Mouse (Mus musculus) ES-Bruce4 (cell line): ENCODE measurements at regions not wholly inside any gene's neighbourhood (a gene's known extent, or its start where the extent isn't known, plus 50 kb on each side); places are given as distances from the start of the nearest gene placed in this dataset.

ENCODE experiments used
- H3K27ac ChIP-seq: 2 replicates; pipeline ENCODE4 v1.5.1; 2012; ENCODE audit warnings: low read length, inconsistent platforms; ENCODE audit not compliant: insufficient read depth
- H3K27me3 ChIP-seq: 2 replicates; pipeline ENCODE4 v1.6.1; 2012; ENCODE audit warnings: mild to moderate bottlenecking, low read length, inconsistent platforms; ENCODE audit not compliant: control insufficient read depth, poor library complexity, insufficient read depth, severe bottlenecking
- H3K36me3 ChIP-seq: 2 replicates; pipeline ENCODE4 v1.6.1; 2012; ENCODE audit warnings: inconsistent platforms, mild to moderate bottlenecking, low read length, moderate library complexity; ENCODE audit not compliant: control insufficient read depth, poor library complexity, insufficient read depth, severe bottlenecking
- H3K4me1 ChIP-seq: one replicate; pipeline ENCODE4 v1.8.1; 2011; ENCODE audit warnings: low read length; ENCODE audit not compliant: control insufficient read depth, insufficient read depth
- H3K4me3 ChIP-seq: 2 replicates; pipeline ENCODE4 v1.5.1; 2011; ENCODE audit warnings: low read depth, mild to moderate bottlenecking, low read length
- H3K9ac ChIP-seq: 2 replicates; pipeline ENCODE4 v1.6.1; 2012; ENCODE audit warnings: low read depth, mild to moderate bottlenecking, inconsistent platforms; ENCODE audit not compliant: poor library complexity, severe bottlenecking
- H3K9me3 ChIP-seq: replicated peaks from 2 replicates; pipeline ENCODE4 v1.6.1; 2012; ENCODE audit warnings: mild to moderate bottlenecking, low read length, inconsistent platforms; ENCODE audit not compliant: control insufficient read depth, poor library complexity, insufficient read depth, severe bottlenecking
- CTCF ChIP-seq: IDR thresholded peaks from one replicate; pipeline ENCODE4 v1.8.1; 2011; ENCODE audit warnings: low read depth, low read length
- EP300 ChIP-seq: IDR thresholded peaks from 2 replicates; pipeline ENCODE4 v1.6.1; 2011; ENCODE audit warnings: low read depth, low read length; ENCODE audit not compliant: insufficient read depth
- POLR2A ChIP-seq: IDR thresholded peaks from one replicate; pipeline ENCODE4 v1.8.1; 2011; ENCODE audit warnings: low read length; ENCODE audit not compliant: insufficient read depth

GRCm38 (mm10) chr15:42850003-42850402 is 2715.8 kb downstream of the 9330182O14Rik start:
- Histone ChIP-seq H3K9me3 (no peaks in the 10 kb centered on the region), H3K36me3 (no peaks in the 10 kb centered on the region), H3K4me3 (no peak overlapping the region), H3K27me3 (no peaks in the 10 kb centered on the region), H3K4me1 (no peaks in the 10 kb centered on the region), H3K9ac (no peak overlapping the region), H3K27ac (no peak overlapping the region)
- TF ChIP-seq EP300: no peak
- TF ChIP-seq CTCF: no peak
- TF ChIP-seq POLR2A: no peak

- no peak for TF ChIP-seq CTCF
- no peak for TF ChIP-seq EP300
- TF ChIP-seq POLR2A: no peak
- H3K4me3 ChIP-seq: no peak overlapping the region
- no peak overlapping the region for H3K27ac ChIP-seq
- H3K4me1 ChIP-seq: no peaks in the 10 kb centered on the region
- H3K36me3 ChIP-seq: no peaks in the 10 kb centered on the region
- no peaks in the 10 kb centered on the region for H3K27me3 ChIP-seq
- no peak overlapping the region for H3K9ac ChIP-seq
- H3K9me3 ChIP-seq: no peaks in the 10 kb centered on the region
These were observed 2738.3 kb downstream of the 9330182O14Rik start for GRCm38 (mm10) chr15:42872491-42872890.

- Histone ChIP-seq H3K9ac (no peak overlapping the region), H3K36me3 (no peaks in the 10 kb centered on the region), H3K4me3 (no peak overlapping the region), H3K27me3 (no peaks in the 10 kb centered on the region), H3K27ac (no peak overlapping the region), H3K9me3 (no peaks in the 10 kb centered on the region), H3K4me1 (no peaks in the 10 kb centered on the region)
- TF ChIP-seq CTCF (no peak), EP300 (no peak), POLR2A (no peak)
These were observed 2760.4 kb downstream of the 9330182O14Rik start for GRCm38 (mm10) chr15:42894611-42895010.

- H3K4me1 ChIP-seq: no peaks in the 10 kb centered on the region
- no peak overlapping the region for H3K4me3 ChIP-seq
- no peaks in the 10 kb centered on the region for H3K36me3 ChIP-seq
- no peak overlapping the region for H3K9ac ChIP-seq
- TF ChIP-seq EP300 (no peak), POLR2A (no peak), CTCF (no peak)
- no peaks in the 10 kb centered on the region for H3K9me3 ChIP-seq
- no peak overlapping the region for H3K27ac ChIP-seq
- no peaks in the 10 kb centered on the region for H3K27me3 ChIP-seq
These were observed 2765.9 kb downstream of the 9330182O14Rik start for GRCm38 (mm10) chr15:42900056-42900455.

- Histone ChIP-seq H3K4me1 (no peaks in the 10 kb centered on the region), H3K9me3 (no peaks in the 10 kb centered on the region), H3K36me3 (no peaks in the 10 kb centered on the region), H3K27ac (no peak overlapping the region), H3K27me3 (no peaks in the 10 kb centered on the region), H3K9ac (no peak overlapping the region), H3K4me3 (no peak overlapping the region)
- no peak for TF ChIP-seq CTCF
- no peak for TF ChIP-seq POLR2A
- no peak for TF ChIP-seq EP300
These were observed 2767.6 kb downstream of the 9330182O14Rik start for GRCm38 (mm10) chr15:42901782-42902181.

GRCm38 (mm10) chr15:42911357-42911756 is 2777.2 kb downstream of the 9330182O14Rik start:
- no peaks in the 10 kb centered on the region for H3K27me3 ChIP-seq
- no peak overlapping the region for H3K27ac ChIP-seq
- H3K36me3 ChIP-seq: no peaks in the 10 kb centered on the region
- no peaks in the 10 kb centered on the region for H3K4me1 ChIP-seq
- no peak overlapping the region for H3K4me3 ChIP-seq
- no peak overlapping the region for H3K9ac ChIP-seq
- no peaks in the 10 kb centered on the region for H3K9me3 ChIP-seq
- TF ChIP-seq POLR2A (no peak), EP300 (no peak), CTCF (no peak)
